Comparison of ENCODE assay signal across 29 mouse cellular contexts in the genomic region with DNA sequence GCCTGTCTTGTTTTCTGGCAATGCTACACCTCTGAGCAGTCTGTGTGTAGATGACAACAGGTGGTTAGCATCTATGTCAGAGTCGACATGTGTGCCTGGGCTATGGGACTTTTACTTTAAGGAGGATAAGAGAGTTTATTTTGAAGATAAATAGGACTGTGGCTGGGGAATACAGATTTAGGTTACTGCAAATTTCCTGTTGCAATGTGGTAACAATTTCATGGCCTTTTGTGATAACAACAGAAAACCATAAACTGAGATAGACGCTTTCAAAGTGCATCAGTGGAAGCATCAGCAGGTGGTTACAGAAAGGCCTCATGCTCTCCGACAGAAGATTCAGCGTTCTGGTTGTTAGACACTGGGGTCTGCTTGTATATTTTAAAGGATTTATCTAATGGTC. TPM values are rescaled to one million over a fixed set of nuclear protein-coding genes. Genes with fewer than 3 reads are reported as not detected.
DNase-seq lines count a peak whose midpoint lies in the region; ATAC-seq and TF ChIP-seq lines count a peak whose summit lies in the region.
"Had no signal": no experiment of that assay in that cellular context is flagged by ENCODE, and none has a peak within 500 bp of the region (broad histone marks: within the 10 kb centered on the region; RNA-seq: fewer than 3 reads in every experiment).

No protein-coding gene starts in this region.

- dilution Hi-C loops in CH12.LX (cut with MboI; ENCODE audit: extremely low pct_ligation_motif_present, extremely low pct_unique_long_range_greater_than_20kb, low sequenced_read_pairs), result no loop called here

- TF ChIP-seq RAD21 in CH12.LX (IDR thresholded peaks at IDR 0.05; ENCODE audit: low read depth, low read length), result no peak

- TF ChIP-seq EP300 in CH12.LX (IDR thresholded peaks at IDR 0.05; ENCODE audit: low read length), result no peak

- no peaks in the 10 kb centered on the region for H3K27me3 ChIP-seq in heart, embryonic 13.5 days (replicated peaks)
- H3K27me3 ChIP-seq in kidney, embryonic 16.5 days (ENCODE audit: insufficient read depth, low read length), result no peaks in the 10 kb centered on the region
- H3K27me3 ChIP-seq in CH12.LX (replicated peaks), result no peaks in the 10 kb centered on the region
- H3K27me3 ChIP-seq in embryonic facial prominence, embryonic 10.5 days (replicated peaks; ENCODE audit: low read depth, poor library complexity, severe bottlenecking), result no peaks in the 10 kb centered on the region
- H3K27me3 ChIP-seq: forebrain, embryonic 12.5 days; hindbrain, embryonic 12.5 days; megakaryocyte, embryonic 14.5 days; midbrain, embryonic 15.5 days; neural tube, embryonic 13.5 days; stomach, embryonic 15.5 days had no signal

- no peak for ATAC-seq in heart, embryonic 13.5 days (ENCODE audit: extremely low read depth, insufficient number of reproducible peaks, low FRiP score, low TSS enrichment)
- 0 out of 2 replicates have a peak, but pooled peaks have one; percentile 28 for ATAC-seq in kidney, embryonic 16.5 days (ENCODE audit: low FRiP score, low TSS enrichment)
- peak; percentile 17; the same call in 1 of the 2 replicates for ATAC-seq in megakaryocyte progenitor cell, adult 5-6 weeks (replicated peaks; ENCODE audit: poor library complexity)
- ATAC-seq: midbrain, embryonic 15.5 days had no signal

- TF ChIP-seq CTCF in CH12.LX (conservative IDR thresholded peaks at IDR 0.05 in 1 of 2, IDR thresholded peaks at IDR 0.05 in 1 of 2; ENCODE audit: low read depth in 2 of 2, low read length in 2 of 2), result no peak

- WGBS in heart, embryonic 13.5 days, result 81% methylated on average over 4 of the region's 4 CpGs
- WGBS in kidney, embryonic 16.5 days, result 60% methylated on average over 4 of the region's 4 CpGs
- WGBS in embryonic facial prominence, embryonic 10.5 days, result 90% methylated on average over 4 of the region's 4 CpGs

- H3K4me1 ChIP-seq in heart, embryonic 13.5 days, result peaks cover 8% of the 10 kb centered on the region
- no peaks in the 10 kb centered on the region for H3K4me1 ChIP-seq in kidney, embryonic 16.5 days (ENCODE audit: insufficient read depth, low read length)
- H3K4me1 ChIP-seq in CH12.LX (ENCODE audit: control insufficient read depth in 1 of 2, insufficient read depth in 2 of 2), result peaks cover 19 to 46% of the 10 kb centered on the region in 2 experiments
- H3K4me1 ChIP-seq in embryonic facial prominence, embryonic 10.5 days, result no peaks in the 10 kb centered on the region
- H3K4me1 ChIP-seq: forebrain, embryonic 12.5 days; hindbrain, embryonic 12.5 days; midbrain, embryonic 15.5 days; neural tube, embryonic 13.5 days; stomach, embryonic 15.5 days had no signal

- DNase-seq in heart, adult 8-10 months (ENCODE audit: low spot score), result no peak
- no peak for DNase-seq in kidney, postnatal 14 days
- no peak for DNase-seq in CH12.LX (ENCODE audit: extremely low read depth)
- DNase-seq in embryonic facial prominence, embryonic 10.5 days (ENCODE audit: low spot score), result no peak
- DNase-seq: cerebellum, adult 11 months; cerebellum, adult 9-11 months; lung, adult 2 months; right cerebral cortex, postnatal 25 days; thymus, postnatal 25 days had no signal

- H3K27ac ChIP-seq in heart, embryonic 13.5 days (replicated peaks), result 0 out of 2 replicates have a peak overlapping the region, but pooled peaks have one; percentile 50
- no peak overlapping the region for H3K27ac ChIP-seq in kidney, embryonic 16.5 days (ENCODE audit: low read length)
- peak overlapping the region; percentile 97 for H3K27ac ChIP-seq in CH12.LX (ENCODE audit: insufficient read depth, low read depth)
- H3K27ac ChIP-seq in embryonic facial prominence, embryonic 10.5 days (replicated peaks), result no peak overlapping the region
- H3K27ac ChIP-seq: forebrain, embryonic 12.5 days; hindbrain, embryonic 12.5 days; midbrain, embryonic 15.5 days; neural tube, embryonic 13.5 days had no signal

- TF ChIP-seq POLR2A in CH12.LX (IDR thresholded peaks at IDR 0.05; ENCODE audit: low read depth, low read length), result no peak

- no peak overlapping the region for H3K9ac ChIP-seq in heart, embryonic 13.5 days
- no peak overlapping the region for H3K9ac ChIP-seq in kidney, embryonic 16.5 days (replicated peaks; ENCODE audit: low read length)
- peak overlapping the region; percentile 44 for H3K9ac ChIP-seq in CH12.LX (ENCODE audit: insufficient read depth, low read depth)
- H3K9ac ChIP-seq: forebrain, embryonic 12.5 days; hindbrain, embryonic 12.5 days; midbrain, embryonic 15.5 days; neural tube, embryonic 13.5 days; stomach, embryonic 15.5 days had no signal

- in situ Hi-C loops in CH12.LX (cut with MboI; ENCODE audit: low pct_ligation_motif_present, low pct_unique_long_range_greater_than_20kb, low sequenced_read_pairs), result no loop called here

- peaks cover 6% of the 10 kb centered on the region; the same call in 1 of the 2 replicates for H3K79me2 ChIP-seq in CH12.LX (replicated peaks; ENCODE audit: control insufficient read depth, extremely low read depth, insufficient read depth, poor library complexity, severe bottlenecking)

- H3K36me3 ChIP-seq in heart, embryonic 13.5 days, result peaks cover 97% of the 10 kb centered on the region
- peaks cover 53% of the 10 kb centered on the region for H3K36me3 ChIP-seq in kidney, embryonic 16.5 days (ENCODE audit: insufficient read depth, low read length)
- H3K36me3 ChIP-seq in CH12.LX (replicated peaks in 1 of 2; ENCODE audit: control insufficient read depth in 1 of 2, insufficient read depth in 1 of 2, low read length in 1 of 2), result peaks cover 68 to 98% of the 10 kb centered on the region in 2 experiments
- H3K36me3 ChIP-seq in embryonic facial prominence, embryonic 10.5 days (replicated peaks), result peaks cover 100% of the 10 kb centered on the region
- H3K36me3 ChIP-seq: midbrain, embryonic 15.5 days had no signal

- no peaks in the 10 kb centered on the region for H3K9me3 ChIP-seq in heart, embryonic 13.5 days
- no peaks in the 10 kb centered on the region for H3K9me3 ChIP-seq in kidney, embryonic 16.5 days (ENCODE audit: low read length)
- H3K9me3 ChIP-seq in CH12.LX (replicated peaks; ENCODE audit: low read length), result peaks cover 4% of the 10 kb centered on the region
- H3K9me3 ChIP-seq in embryonic facial prominence, embryonic 10.5 days, result no peaks in the 10 kb centered on the region
- H3K9me3 ChIP-seq: forebrain, embryonic 12.5 days; hindbrain, embryonic 12.5 days; midbrain, embryonic 15.5 days; neural tube, embryonic 13.5 days; stomach, embryonic 15.5 days had no signal

- no peak overlapping the region for H3K4me3 ChIP-seq in heart, embryonic 13.5 days
- no peak overlapping the region for H3K4me3 ChIP-seq in kidney, embryonic 16.5 days (ENCODE audit: low read length)
- H3K4me3 ChIP-seq in CH12.LX (replicated peaks in 1 of 3; ENCODE audit: low read depth in 2 of 3, low read length in 2 of 3, poor library complexity in 1 of 3), result no peak overlapping the region
- H3K4me3 ChIP-seq in embryonic facial prominence, embryonic 10.5 days, result no peak overlapping the region
- H3K4me3 ChIP-seq: forebrain, embryonic 12.5 days; heart, adult 2 months; hindbrain, embryonic 12.5 days; megakaryocyte, embryonic 14.5 days; midbrain, embryonic 15.5 days; myocyte; neural tube, embryonic 13.5 days; stomach, embryonic 15.5 days had no signal

- H3K4me2 ChIP-seq in heart, embryonic 13.5 days, result no peak overlapping the region
- H3K4me2 ChIP-seq in kidney, embryonic 16.5 days (replicated peaks; ENCODE audit: low read depth, low read length), result no peak overlapping the region
- H3K4me2 ChIP-seq in CH12.LX (ENCODE audit: insufficient read depth, low read depth, poor library complexity, severe bottlenecking), result peak overlapping the region; percentile 64; the same call in 1 of the 2 replicates
- H3K4me2 ChIP-seq: forebrain, embryonic 12.5 days; hindbrain, embryonic 12.5 days; midbrain, embryonic 15.5 days; neural tube, embryonic 13.5 days; stomach, embryonic 15.5 days had no signal

RNA-seq across cellular contexts. Expression of a gene that starts 10.7 kb away (rescaled TPM):
- polyA plus RNA-seq in heart, embryonic 13.5 days (2015; fragmentation: Nextera tagmentation; extraction: Ambion mirVana), result 12.4 and 14.0 TPM in 2 replicates
- total RNA-seq in heart, adult 8-10 months (2022), result under 1 TPM; 0.19 to 0.79 (median 0.34) TPM
- 21.9 and 25.5 TPM in 2 replicates for polyA plus RNA-seq in kidney, embryonic 16.5 days (2015; fragmentation: Nextera tagmentation; extraction: Ambion mirVana)
- total RNA-seq in CH12.LX (2012; rRNA removed), result 17.4 and 17.9 TPM in 2 replicates
- 24.9 and 27.1 TPM in 2 replicates for total RNA-seq in CH12.LX (2014; rRNA removed)
- 16.0 and 20.0 TPM in 2 replicates for polyA plus RNA-seq in CH12.LX (2012; ENCODE audit: insufficient read length, low read depth)
- total RNA-seq in megakaryocyte progenitor cell, adult 5-6 weeks (2015), result 9.8 and 9.9 TPM in 2 replicates
- total RNA-seq in megakaryocyte progenitor cell, adult 5-6 weeks (2017), result 16.0 and 23.1 TPM in 2 replicates
- 35.4 and 38.6 TPM in 2 replicates for polyA plus RNA-seq in embryonic facial prominence, embryonic 10.5 days (2016; fragmentation: Nextera tagmentation; extraction: Ambion mirVana)

RNA-seq across cellular contexts. Expression of a gene that starts 10.8 kb away (rescaled TPM):
- 15.8 and 17.5 TPM in 2 replicates for polyA plus RNA-seq in heart, embryonic 13.5 days (2015; fragmentation: Nextera tagmentation; extraction: Ambion mirVana)
- total RNA-seq in heart, adult 8-10 months (2022), result 10 to 100 TPM in 3 of 4 experiments, 1 to 10 TPM in 1; 9.6 to 17.8 (median 12.1) TPM
- 13.1 and 14.4 TPM in 2 replicates for polyA plus RNA-seq in kidney, embryonic 16.5 days (2015; fragmentation: Nextera tagmentation; extraction: Ambion mirVana)
- total RNA-seq in CH12.LX (2012; rRNA removed) (12.9 TPM in 2 replicates), CH12.LX (2014; rRNA removed) (17.2 and 17.3 TPM in 2 replicates)
- polyA plus RNA-seq in CH12.LX (2012; ENCODE audit: insufficient read length, low read depth), result 11.3 and 12.7 TPM in 2 replicates
- 12.9 and 19.3 TPM in 2 replicates for total RNA-seq in megakaryocyte progenitor cell, adult 5-6 weeks (2015)
- 18.0 and 19.5 TPM in 2 replicates for total RNA-seq in megakaryocyte progenitor cell, adult 5-6 weeks (2017)
- 10.3 and 12.4 TPM in 2 replicates for polyA plus RNA-seq in embryonic facial prominence, embryonic 10.5 days (2016; fragmentation: Nextera tagmentation; extraction: Ambion mirVana)

RNA-seq across cellular contexts. Expression of a gene that starts 24.2 kb away (rescaled TPM):
- 3.5 and 4.3 TPM in 2 replicates for polyA plus RNA-seq in heart, embryonic 13.5 days (2015; fragmentation: Nextera tagmentation; extraction: Ambion mirVana)
- total RNA-seq in heart, adult 8-10 months (2022), result under 1 TPM in 3 of 4 experiments, not detected in 1; 0.49 to 0.75 (median 0.69) TPM
- 13.5 and 14.6 TPM in 2 replicates for polyA plus RNA-seq in kidney, embryonic 16.5 days (2015; fragmentation: Nextera tagmentation; extraction: Ambion mirVana)
- total RNA-seq in CH12.LX (2012; rRNA removed) (38.7 and 50.4 TPM in 2 replicates), CH12.LX (2014; rRNA removed) (33.0 and 44.7 TPM in 2 replicates)
- polyA plus RNA-seq in CH12.LX (2012; ENCODE audit: insufficient read length, low read depth), result 42.5 and 48.1 TPM in 2 replicates
- 1.0 and 1.9 TPM in 2 replicates for total RNA-seq in megakaryocyte progenitor cell, adult 5-6 weeks (2015)
- 1.3 TPM in 1 of 2 replicates, not detected in the other for total RNA-seq in megakaryocyte progenitor cell, adult 5-6 weeks (2017)
- 7.1 and 9.8 TPM in 2 replicates for polyA plus RNA-seq in embryonic facial prominence, embryonic 10.5 days (2016; fragmentation: Nextera tagmentation; extraction: Ambion mirVana)
- total RNA-seq: heart, postnatal 14 days had no signal

RNA-seq across cellular contexts. Expression of a gene that starts 37.0 kb away (rescaled TPM):
- not detected in 2 replicates for polyA plus RNA-seq in heart, embryonic 13.5 days (2015; fragmentation: Nextera tagmentation; extraction: Ambion mirVana)
- total RNA-seq in heart, adult 8-10 months (2022), result not detected
- not detected in 2 replicates for polyA plus RNA-seq in kidney, embryonic 16.5 days (2015; fragmentation: Nextera tagmentation; extraction: Ambion mirVana)
- not detected in 2 replicates for total RNA-seq in CH12.LX (2012; rRNA removed)
- not detected in 2 replicates for total RNA-seq in CH12.LX (2014; rRNA removed)
- 0.76 TPM in 1 of 2 replicates, not detected in the other for polyA plus RNA-seq in CH12.LX (2012; ENCODE audit: insufficient read length, low read depth)
- not detected in 2 replicates for total RNA-seq in megakaryocyte progenitor cell, adult 5-6 weeks (2015)
- not detected in 2 replicates for total RNA-seq in megakaryocyte progenitor cell, adult 5-6 weeks (2017)
- polyA plus RNA-seq in embryonic facial prominence, embryonic 10.5 days (2016; fragmentation: Nextera tagmentation; extraction: Ambion mirVana), result not detected in 2 replicates
- total RNA-seq: adrenal gland, postnatal 25 days; gastrocnemius, postnatal 25 days; heart, adult 2 months; heart, postnatal 14 days; left cerebral cortex, adult 18-20 months; left cerebral cortex, postnatal 25 days had no signal
- polyA plus RNA-seq: cortical plate, adult 2 months; embryonic facial prominence, embryonic 11.5 days; forebrain, embryonic 12.5 days; heart, adult 2 months; hindbrain, embryonic 12.5 days; kidney, adult 2 months; limb, embryonic 14.5 days; lung, adult 2 months; midbrain, embryonic 15.5 days; myocyte; neural tube, embryonic 13.5 days; stomach, embryonic 15.5 days had no signal

RNA-seq across cellular contexts. Expression of a gene that starts 47.5 kb away (rescaled TPM):
- polyA plus RNA-seq in heart, embryonic 13.5 days (2015; fragmentation: Nextera tagmentation; extraction: Ambion mirVana), result 2.6 and 3.1 TPM in 2 replicates
- total RNA-seq in heart, adult 8-10 months (2022), result 1 to 10 TPM; 3.5 to 6.5 (median 4.0) TPM
- polyA plus RNA-seq in kidney, embryonic 16.5 days (2015; fragmentation: Nextera tagmentation; extraction: Ambion mirVana), result 6.0 and 6.2 TPM in 2 replicates
- total RNA-seq in CH12.LX (2012; rRNA removed) (40.0 and 47.9 TPM in 2 replicates), CH12.LX (2014; rRNA removed) (86.8 and 93.8 TPM in 2 replicates)
- 35.9 and 37.5 TPM in 2 replicates for polyA plus RNA-seq in CH12.LX (2012; ENCODE audit: insufficient read length, low read depth)
- 29.9 and 30.6 TPM in 2 replicates for total RNA-seq in megakaryocyte progenitor cell, adult 5-6 weeks (2015)
- total RNA-seq in megakaryocyte progenitor cell, adult 5-6 weeks (2017), result 21.7 and 24.9 TPM in 2 replicates
- 6.9 and 7.4 TPM in 2 replicates for polyA plus RNA-seq in embryonic facial prominence, embryonic 10.5 days (2016; fragmentation: Nextera tagmentation; extraction: Ambion mirVana)

Comparison
In these comparisons a context has a peak if more than half of its experiments do, and no peak if none do; other contexts are left out.
1. H3K27ac ChIP-seq: peak in heart, embryonic 13.5 days (single experiment) and CH12.LX (single experiment); none in kidney, embryonic 16.5 days (single experiment) and embryonic facial prominence, embryonic 10.5 days (single experiment).